Mouse (Mus musculus) testis, adult 2 months (tissue): Measurements from ENCODE around the gene Tbc1d1. TPM values are rescaled to one million over a fixed set of nuclear protein-coding genes. Genes with fewer than 3 reads are reported as not detected.

Source experiments
- H3K27ac ChIP-seq: fragments of 200-500 bp; 2 replicates; pipeline ENCODE4 v1.5.1; 2012; ENCODE audit warnings: low read depth, low read length; ENCODE audit not compliant: control insufficient read depth, insufficient read depth
- H3K27me3 ChIP-seq: fragments of 200-500 bp; 2 replicates; pipeline ENCODE4 v1.6.1; 2012; ENCODE audit warnings: mild to moderate bottlenecking, low read length, moderate library complexity; ENCODE audit not compliant: control insufficient read depth, insufficient read depth
- H3K36me3 ChIP-seq: fragments of 200-500 bp; 2 replicates; pipeline ENCODE4 v1.6.1; 2012; ENCODE audit warnings: mild to moderate bottlenecking, low read length; ENCODE audit not compliant: control insufficient read depth, insufficient read depth
- H3K4me1 ChIP-seq: fragments of 200-500 bp; 2 replicates; pipeline ENCODE4 v1.6.1; 2012; ENCODE audit warnings: low read length; ENCODE audit not compliant: control insufficient read depth, insufficient read depth
- H3K4me3 ChIP-seq: fragments of 200-500 bp; 2 replicates; pipeline ENCODE4 v1.5.1; 2012; ENCODE audit warnings: low read depth, mild to moderate bottlenecking, low read length, moderate library complexity, mixed read lengths; ENCODE audit not compliant: control insufficient read depth
- CTCF ChIP-seq: fragments of 200-500 bp; IDR thresholded peaks from 2 replicates; pipeline ENCODE4 v1.5.1; 2012; ENCODE audit warnings: low read depth, mild to moderate bottlenecking, inconsistent platforms, low read length, moderate library complexity; ENCODE audit not compliant: control insufficient read depth, insufficient read depth, insufficient replicate concordance
- POLR2A ChIP-seq: fragments of 200-500 bp; IDR thresholded peaks from 2 replicates; pipeline ENCODE4 v1.6.1; 2012; ENCODE audit warnings: low read depth, mild to moderate bottlenecking, inconsistent platforms, low read length, moderate library complexity; ENCODE audit not compliant: control insufficient read depth
- polyA plus RNA-seq: library from polyadenylated mRNA; depleted of rRNA; stranded (reverse); fragments of >200 nt; gene quantifications from 2 replicates; pipeline ENCODE4 v1.2.3, GENCODE M21; 2012

The Tbc1d1 gene
- polyA plus RNA-seq, 1 experiment = 37.8 TPM

- no peak overlapping the region for H3K4me3 ChIP-seq
- H3K27ac ChIP-seq = no peak overlapping the region
- peaks cover 11% of the 10 kb centered on the region for H3K4me1 ChIP-seq
- TF ChIP-seq CTCF (no peak), POLR2A (no peak)
- H3K27me3 ChIP-seq = no peaks in the 10 kb centered on the region
- H3K36me3 ChIP-seq = no peaks in the 10 kb centered on the region
Observed at GRCm38 (mm10) chr5:64161917-64162316, 5.8 kb downstream of the Tbc1d1 start.

DNA sequence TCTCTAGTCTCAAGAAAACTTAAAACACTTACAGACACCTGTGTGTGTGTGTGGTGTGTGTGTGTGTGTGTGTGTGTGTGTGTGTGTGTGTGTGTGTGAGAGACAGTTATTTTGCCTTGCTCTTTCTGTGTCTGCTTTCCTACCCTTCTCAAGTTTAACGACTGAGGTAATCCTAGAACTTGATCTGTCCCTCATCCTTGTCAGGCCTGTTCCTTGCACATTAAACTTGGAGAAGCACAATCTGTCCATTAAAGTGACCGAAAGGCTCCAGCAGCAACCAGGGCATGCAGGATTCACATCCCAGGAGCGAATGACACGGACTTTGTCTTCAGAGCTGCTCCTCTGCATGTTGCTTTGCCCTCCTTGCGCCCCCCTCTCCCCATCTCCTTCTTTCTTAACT is 6.5 kb downstream of the Tbc1d1 start:
- H3K27ac ChIP-seq = no peak overlapping the region
- no peak for TF ChIP-seq POLR2A
- no peak for TF ChIP-seq CTCF
- no peaks in the 10 kb centered on the region for H3K36me3 ChIP-seq
- peaks cover 11% of the 10 kb centered on the region for H3K4me1 ChIP-seq
- H3K4me3 ChIP-seq = no peak overlapping the region
- no peaks in the 10 kb centered on the region for H3K27me3 ChIP-seq

GRCm38 (mm10) chr5:64164414-64164813 is 8.3 kb downstream of the Tbc1d1 start:
- peaks cover 10% of the 10 kb centered on the region for H3K4me1 ChIP-seq
- H3K4me3 ChIP-seq = no peak overlapping the region
- H3K27me3 ChIP-seq = no peaks in the 10 kb centered on the region
- TF ChIP-seq CTCF = no peak
- no peak for TF ChIP-seq POLR2A
- no peak overlapping the region for H3K27ac ChIP-seq
- H3K36me3 ChIP-seq = no peaks in the 10 kb centered on the region

DNA sequence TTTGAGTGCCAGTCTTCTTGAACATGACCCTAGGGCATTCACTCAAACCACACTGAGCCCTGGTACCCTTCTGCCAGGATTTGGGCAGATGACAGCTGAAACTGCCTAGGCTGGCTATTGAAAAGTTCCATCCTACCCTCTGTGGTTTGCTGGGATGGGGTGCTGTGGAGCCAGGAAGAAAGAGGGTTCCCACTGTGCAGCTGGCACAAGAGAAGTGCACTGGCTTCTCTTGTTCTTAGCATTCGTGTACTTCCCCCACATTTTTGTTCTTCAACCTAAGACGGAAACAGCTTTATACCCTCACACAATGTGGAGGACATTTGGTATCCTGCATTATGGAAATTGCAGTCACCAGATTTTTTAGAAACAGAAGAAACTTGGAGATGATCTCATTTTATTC is 9.7 kb downstream of the Tbc1d1 start:
- no peaks in the 10 kb centered on the region for H3K27me3 ChIP-seq

DNA sequence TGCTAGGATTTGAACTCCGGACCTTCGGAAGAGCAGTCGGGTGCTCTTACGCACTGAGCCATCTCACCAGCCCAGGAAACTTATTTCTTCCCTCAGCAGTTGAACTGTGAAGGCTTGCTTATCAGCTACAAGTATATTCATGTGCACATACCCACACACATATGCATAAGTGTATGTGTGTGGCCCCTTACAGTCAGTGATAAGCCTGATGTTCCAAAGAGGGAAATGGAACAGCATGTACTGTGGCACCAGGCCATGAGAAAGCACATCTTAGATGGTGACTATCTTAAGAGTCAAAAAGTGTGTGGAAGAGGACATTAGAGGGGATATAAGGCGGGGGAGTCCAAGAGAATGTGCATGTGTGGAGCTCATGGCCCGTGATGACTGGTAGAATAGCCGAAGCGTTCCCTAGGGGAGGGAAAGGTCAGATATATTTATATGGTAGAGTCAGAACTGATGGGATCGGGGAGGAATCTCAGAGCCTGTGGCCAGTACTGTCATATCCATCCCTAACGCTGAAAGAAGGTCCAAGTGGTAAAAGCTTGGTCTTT is 13.0 kb downstream of the Tbc1d1 start:
- Histone ChIP-seq H3K4me3 (no peak overlapping the region), H3K27ac (no peak overlapping the region), H3K27me3 (no peaks in the 10 kb centered on the region), H3K36me3 (no peaks in the 10 kb centered on the region), H3K4me1 (0 out of 2 replicates have a peak, but pooled peaks cover 4% of the 10 kb centered on the region)
- TF ChIP-seq CTCF (no peak), POLR2A (no peak)

More for the DNA sequence above, 9.7 kb downstream of the Tbc1d1 start:
- no peak for TF ChIP-seq POLR2A
- TF ChIP-seq CTCF = no peak
- no peak overlapping the region for H3K4me3 ChIP-seq
- H3K36me3 ChIP-seq = no peaks in the 10 kb centered on the region
- no peaks in the 10 kb centered on the region for H3K4me1 ChIP-seq
- H3K27ac ChIP-seq = no peak overlapping the region

DNA sequence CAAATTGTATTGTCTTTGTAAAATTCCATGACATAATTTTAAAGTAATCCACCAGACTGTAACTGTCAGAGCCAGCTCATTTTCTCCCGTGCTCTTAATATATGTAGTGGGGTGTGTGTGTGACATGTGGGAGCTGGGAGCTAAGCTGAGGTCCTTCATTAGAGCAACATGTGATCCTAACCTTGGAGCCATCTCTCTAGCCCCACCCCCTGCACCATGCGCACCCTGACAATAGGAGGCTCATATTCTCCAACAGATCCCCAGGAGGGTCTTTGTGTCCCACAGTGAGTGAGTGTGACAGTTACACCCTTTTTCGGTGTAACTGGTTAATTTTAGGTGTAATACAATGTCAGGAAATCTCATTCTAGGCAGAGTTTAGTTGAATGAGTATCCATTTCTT is 16.8 kb downstream of the Tbc1d1 start:
- Histone ChIP-seq H3K4me3 (no peak overlapping the region), H3K27me3 (no peaks in the 10 kb centered on the region), H3K27ac (no peak overlapping the region), H3K36me3 (no peaks in the 10 kb centered on the region), H3K4me1 (0 out of 2 replicates have a peak, but pooled peaks cover 4% of the 10 kb centered on the region)
- no peak for TF ChIP-seq CTCF
- TF ChIP-seq POLR2A = no peak

DNA sequence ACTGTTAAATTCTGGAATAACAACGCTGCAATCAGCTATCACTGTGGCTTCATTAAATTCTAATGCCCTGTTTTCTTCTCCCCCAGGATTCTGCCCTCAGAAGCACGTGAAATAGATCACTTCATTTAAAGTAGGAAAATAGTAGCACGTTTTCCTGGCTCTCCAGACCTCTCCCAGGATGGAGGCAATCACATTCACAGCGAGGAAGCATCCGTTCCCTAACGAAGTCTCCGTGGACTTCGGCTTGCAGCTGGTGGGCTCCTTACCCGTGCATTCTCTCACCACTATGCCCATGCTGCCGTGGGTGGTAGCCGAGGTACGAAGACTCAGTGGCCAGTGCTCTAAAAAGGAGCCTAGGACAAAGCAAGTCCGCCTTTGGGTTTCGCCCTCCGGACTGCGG is 17.2 kb downstream of the Tbc1d1 start:
- TF ChIP-seq CTCF = no peak
- TF ChIP-seq POLR2A = no peak
- Histone ChIP-seq H3K27me3 (no peaks in the 10 kb centered on the region), H3K4me1 (0 out of 2 replicates have a peak, but pooled peaks cover 4% of the 10 kb centered on the region), H3K36me3 (no peaks in the 10 kb centered on the region), H3K27ac (no peak overlapping the region), H3K4me3 (no peak overlapping the region)
